Mouse (Mus musculus): ENCODE measurements around the gene Dgkb.

The Dgkb gene

GRCm38 (mm10) chr12:37817426-37817825 lies at the start of gene Dgkb:
TSS of gene Dgkb (plus strand) at chr12:37817726.
- no peak for DNase-seq (ENCODE audit: low read depth, low spot score)

DNA sequence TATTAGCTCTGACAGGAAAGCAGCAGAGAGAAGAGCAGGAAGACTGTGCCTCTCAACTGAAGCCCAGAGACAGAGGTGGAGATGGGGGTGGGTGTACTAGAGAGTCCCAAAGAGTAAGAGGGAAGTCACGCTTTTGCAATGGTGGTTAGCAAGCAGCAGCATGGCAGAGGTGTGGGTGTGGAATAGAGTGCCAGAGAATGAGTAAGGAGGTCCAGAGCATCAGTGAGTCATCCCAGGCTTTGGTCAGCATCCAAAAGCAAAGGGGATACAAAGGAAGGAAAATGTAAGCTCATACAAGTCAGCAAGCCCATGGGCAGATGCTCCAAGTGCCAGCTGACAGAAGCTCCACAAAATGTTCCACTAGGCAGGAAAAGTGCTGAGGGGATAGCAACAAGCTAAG lies 47.7 kb upstream of the Dgkb start:
- DNase-seq (ENCODE audit: low read depth, low spot score): no peak

GRCm38 (mm10) chr12:37773681-37774357 lies 43.7 kb upstream of the Dgkb start:
- DNase-seq (ENCODE audit: low read depth, low spot score): peak; percentile 79

- peak; percentile 2 for DNase-seq (ENCODE audit: low read depth, low spot score)
These were observed 42.9 kb upstream of the Dgkb start for GRCm38 (mm10) chr12:37774591-37774990.

GRCm38 (mm10) chr12:37796265-37796928 lies 21.1 kb upstream of the Dgkb start:
- DNase-seq (ENCODE audit: low read depth, low spot score): no peak

DNA sequence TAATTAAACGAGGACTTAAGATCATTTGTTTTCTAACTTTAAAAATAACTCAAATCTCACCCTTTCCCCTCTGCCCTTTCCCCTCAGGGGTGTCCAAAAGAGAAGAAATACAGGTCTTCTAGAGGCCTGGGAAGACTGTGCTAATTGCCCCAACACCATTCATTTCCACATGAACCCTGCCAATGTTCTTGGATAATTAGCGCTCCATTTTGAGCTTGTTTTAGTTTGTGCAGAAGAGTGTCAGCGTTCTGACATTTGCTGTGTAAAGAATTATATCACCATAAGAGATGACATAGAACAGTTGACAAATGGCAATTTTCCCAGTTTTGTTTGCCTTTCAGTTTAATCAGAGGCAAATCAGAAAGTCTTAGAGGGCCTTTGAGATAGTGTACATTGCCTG lies 3.4 kb upstream of the Dgkb start:
- DNase-seq (ENCODE audit: low read depth, low spot score): no peak

- DNase-seq (ENCODE audit: low read depth, low spot score): no peak
These were observed 3.7 kb downstream of the Dgkb start for GRCm38 (mm10) chr12:37821052-37821810.

DNA sequence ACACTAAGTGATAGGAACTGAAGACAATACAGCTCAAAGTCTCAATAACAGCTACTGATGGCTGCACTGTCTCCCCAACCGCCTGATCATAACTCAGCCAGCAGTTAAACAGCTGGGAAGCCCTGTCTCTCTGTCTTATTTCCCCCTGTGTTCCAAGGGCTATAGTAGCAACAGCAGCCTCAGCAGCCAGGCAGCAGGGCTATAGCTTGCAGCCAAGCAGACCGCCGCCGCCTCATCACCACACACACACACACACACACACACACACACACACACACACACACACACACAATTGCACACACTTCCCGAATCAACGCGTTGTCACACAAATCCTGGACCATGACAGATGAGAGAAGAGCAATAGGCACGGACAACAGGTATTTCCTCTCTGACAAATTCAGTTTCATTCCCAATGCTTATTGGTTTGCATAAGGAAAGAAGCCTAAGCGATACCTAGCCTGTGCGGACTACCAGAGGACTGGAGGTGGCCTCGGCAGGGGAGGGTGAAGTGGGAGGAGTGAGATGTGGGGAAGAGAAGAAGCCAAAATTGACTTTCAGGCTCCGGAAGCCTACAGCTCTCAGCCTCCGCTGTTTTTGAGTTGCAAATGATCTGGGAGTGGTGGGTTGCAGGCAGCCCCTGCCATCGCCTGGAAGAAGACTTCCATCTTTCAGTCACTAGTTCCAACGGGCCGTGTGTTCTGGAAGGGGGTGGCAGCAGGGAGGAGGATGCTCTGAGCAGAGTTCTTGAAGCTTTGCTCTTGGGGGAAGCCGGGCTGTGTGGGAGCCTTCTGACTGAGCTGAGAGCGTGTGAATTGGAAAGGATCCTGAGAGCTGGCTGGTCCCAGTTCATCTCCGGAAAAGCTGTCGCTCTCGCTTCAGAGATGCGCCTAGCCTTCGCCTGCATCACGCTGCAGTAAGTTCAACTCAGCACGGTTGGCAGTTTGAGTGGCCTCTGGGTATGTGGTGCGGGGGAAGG lies 62.8 kb downstream of the Dgkb start:
- peak; percentile 75 for DNase-seq (ENCODE audit: low read depth, low spot score)

- peak; percentile 6 for DNase-seq (ENCODE audit: low read depth, low spot score)
These were observed 63.9 kb downstream of the Dgkb start for GRCm38 (mm10) chr12:37881376-37881775.

GRCm38 (mm10) chr12:37882796-37883195 lies 65.3 kb downstream of the Dgkb start:
- no peak for DNase-seq (ENCODE audit: low read depth, low spot score)

DNA sequence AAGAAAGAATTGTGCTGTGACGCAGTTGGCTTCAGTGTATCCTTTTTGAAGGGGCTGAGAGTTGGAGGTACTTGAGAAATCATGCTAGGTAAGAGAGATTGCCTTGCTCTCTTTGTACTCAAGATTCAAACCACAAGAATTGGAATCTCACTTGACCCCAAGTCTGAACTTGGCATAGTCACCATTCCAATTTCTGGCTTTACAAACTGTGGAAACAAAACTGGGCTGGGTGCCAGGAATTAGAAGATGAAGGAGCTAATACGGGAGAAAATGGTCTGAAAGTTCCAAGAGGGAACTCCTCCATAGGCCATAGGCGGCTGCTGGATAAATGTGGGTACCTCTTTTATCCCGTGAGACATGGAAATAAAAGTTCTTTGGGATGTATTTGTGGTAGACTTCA lies 66.3 kb downstream of the Dgkb start:
- DNase-seq (ENCODE audit: low read depth, low spot score): no peak

DNA sequence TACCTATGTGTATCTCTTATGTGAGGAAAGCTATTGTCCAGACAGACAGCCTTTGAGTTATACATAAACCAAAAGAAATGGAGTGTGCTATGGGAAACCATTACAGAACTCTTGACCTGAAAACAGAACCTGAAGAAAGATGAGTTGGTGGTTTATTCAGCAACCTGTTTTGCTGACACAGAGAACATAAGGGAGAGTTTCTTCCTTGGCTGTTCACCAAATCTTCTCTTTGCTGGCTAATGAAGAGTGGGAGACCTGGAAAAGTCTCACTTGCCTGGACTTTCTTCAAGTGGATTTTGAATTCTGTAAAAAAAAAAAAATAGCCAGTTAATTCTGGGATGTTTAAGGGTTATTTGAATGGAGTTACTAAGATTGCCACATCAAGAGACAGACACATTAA lies 71.1 kb downstream of the Dgkb start:
- no peak for DNase-seq (ENCODE audit: low read depth, low spot score)

GRCm38 (mm10) chr12:37889431-37889830 lies 71.9 kb downstream of the Dgkb start:
- DNase-seq (ENCODE audit: low read depth, low spot score): no peak

- no peak for DNase-seq (ENCODE audit: low read depth, low spot score)
These were observed 73.8 kb downstream of the Dgkb start for GRCm38 (mm10) chr12:37891336-37891735.

- no peak for DNase-seq (ENCODE audit: low read depth, low spot score)
These were observed 124.6 kb downstream of the Dgkb start for GRCm38 (mm10) chr12:37942163-37942562.

DNA sequence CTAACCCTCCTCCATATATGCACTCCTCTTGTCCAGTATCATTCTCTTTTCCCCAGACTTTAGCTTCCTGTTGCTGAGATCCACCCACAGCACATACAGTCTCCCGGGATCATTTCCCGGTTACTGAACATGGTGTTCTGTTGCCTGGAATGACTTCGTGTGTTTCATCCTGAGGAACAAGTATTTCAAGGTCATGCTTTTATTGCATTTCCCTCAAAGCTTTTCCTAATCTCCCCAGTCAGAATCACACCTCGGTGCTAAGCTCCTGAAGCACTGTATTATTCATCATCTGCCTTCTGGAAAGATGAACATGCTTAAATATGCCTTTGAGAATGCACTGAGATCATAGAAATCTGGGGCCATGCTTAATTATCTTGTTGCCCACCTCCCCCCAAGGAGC lies 138.7 kb downstream of the Dgkb start:
- no peak for DNase-seq (ENCODE audit: low read depth, low spot score)

DNA sequence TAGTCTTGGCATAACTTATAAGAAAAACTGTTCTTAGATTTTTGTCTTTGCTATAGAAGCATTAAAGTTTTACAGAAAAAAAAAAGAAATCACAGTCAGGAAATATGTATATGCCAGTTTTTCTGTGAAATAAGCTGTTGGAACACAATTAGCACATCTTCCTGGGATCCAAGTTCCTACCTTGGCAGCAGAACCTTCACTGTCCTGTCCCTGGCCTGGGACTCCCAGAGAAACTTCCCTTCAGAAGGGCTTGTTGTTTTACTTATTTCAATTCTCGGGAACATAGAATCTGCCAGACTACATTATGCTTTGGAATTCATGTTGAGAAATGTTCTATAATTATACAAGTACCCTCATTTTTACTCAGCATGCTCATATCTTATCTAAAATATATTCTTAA lies 154.0 kb downstream of the Dgkb start:
- DNase-seq (ENCODE audit: low read depth, low spot score): no peak

DNA sequence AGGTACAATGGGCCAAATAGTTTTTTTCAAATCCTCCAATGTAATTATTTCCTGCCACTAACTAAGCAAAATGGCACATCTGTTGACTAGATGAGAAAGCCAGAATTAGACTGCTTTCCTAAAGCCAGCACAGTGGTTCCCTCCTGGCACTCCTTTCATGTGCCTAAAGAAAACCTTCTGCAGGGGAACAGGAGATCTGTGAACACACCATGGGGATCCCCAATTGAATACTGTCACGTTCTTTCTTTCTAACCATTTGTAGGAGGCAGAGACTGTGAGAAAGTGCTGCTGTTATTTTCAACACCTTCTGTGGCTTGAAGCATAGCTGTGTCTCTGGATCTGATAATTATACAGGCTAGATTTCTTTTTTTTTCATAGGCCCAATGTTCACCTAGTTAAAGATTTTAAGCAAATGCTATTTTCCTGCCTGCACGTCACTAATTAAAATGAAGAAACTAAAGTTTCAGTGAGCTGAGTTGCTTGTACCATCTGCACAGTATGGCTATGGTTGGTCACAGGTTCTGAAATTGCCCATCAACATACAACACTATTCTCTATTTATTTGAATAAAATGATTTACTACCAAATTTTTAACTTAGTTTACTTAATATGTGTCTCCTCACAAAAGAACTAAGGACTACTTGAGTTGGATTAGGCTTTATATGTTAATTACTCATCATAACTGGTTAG lies 161.1 kb downstream of the Dgkb start:
- DNase-seq (ENCODE audit: low read depth, low spot score): no peak

GRCm38 (mm10) chr12:37985352-37985751 lies 167.8 kb downstream of the Dgkb start:
- DNase-seq (ENCODE audit: low read depth, low spot score): no peak

DNA sequence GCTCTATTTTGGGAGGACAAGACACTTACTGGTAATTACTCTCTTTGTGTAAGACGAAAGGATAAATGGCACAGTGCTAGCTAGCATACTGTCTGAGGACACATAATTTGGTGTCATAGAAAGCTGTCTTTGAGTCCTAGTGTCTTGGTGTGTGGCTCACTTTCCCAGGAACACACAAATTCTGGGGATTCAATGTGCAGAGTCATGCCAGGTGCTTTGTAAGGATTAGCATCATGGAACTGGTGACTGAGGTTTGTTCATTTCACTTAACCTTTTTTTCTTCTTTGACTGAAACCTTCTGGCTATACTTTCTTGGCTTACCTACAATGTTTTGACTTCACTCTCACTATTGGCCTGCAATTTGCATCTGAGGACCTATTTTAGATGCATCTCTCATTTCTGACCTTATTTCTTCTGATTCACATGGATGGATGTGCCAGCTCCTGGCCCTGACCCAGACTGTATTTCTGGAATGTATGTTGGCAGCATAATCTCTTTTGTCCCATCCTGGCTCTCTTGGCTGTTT lies 170.6 kb downstream of the Dgkb start:
- no peak for DNase-seq (ENCODE audit: low read depth, low spot score)

DNA sequence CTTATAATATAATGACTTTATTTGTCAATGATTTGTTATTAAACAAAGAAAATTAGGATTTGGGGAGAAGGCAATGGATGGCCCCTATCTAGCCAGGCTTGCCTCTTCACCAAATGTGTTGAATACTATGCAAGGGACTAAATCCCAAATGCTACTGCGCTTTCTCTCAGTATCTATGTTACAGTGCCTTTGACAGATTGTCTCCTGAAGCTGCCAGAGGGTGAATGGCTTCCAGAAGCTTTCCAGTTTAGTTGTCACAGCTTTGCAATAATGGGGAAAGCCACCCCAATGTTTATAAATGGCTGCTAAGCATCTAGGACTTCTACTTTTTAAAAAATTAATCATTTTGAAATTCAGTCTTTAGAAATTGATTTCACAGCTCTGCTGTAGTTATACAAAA lies 175.7 kb downstream of the Dgkb start:
- DNase-seq (ENCODE audit: low read depth, low spot score): no peak

Measured in ZHBTc4 (cell line).